Mouse (Mus musculus) liver, embryonic 12.5 days (tissue): Measurements from ENCODE around the gene Magi1. TPM values are rescaled to one million over a fixed set of nuclear protein-coding genes. Genes with fewer than 3 reads are reported as not detected.
A peak's percentile ranks its signal among the peaks of the same experiment; 100 is the strongest.

ENCODE experiments used
- ATAC-seq: fragments of 200-750 bp; cut with Nextera tagmentation; 2 replicates; pipeline ENCODE4 v1.8.0; 2017; ENCODE audit warnings: moderate number of reproducible peaks, mild to moderate bottlenecking, moderate library complexity
- H3K27ac ChIP-seq: fragments of 300-500 bp; sonication (generic); 2 replicates; pipeline ENCODE4 v1.5.1; 2016; ENCODE audit warnings: mild to moderate bottlenecking
- H3K27me3 ChIP-seq: fragments of 300-500 bp; sonication (generic); replicated peaks from 2 replicates; pipeline ENCODE4 v1.6.1; 2016; ENCODE audit warnings: mild to moderate bottlenecking, moderate library complexity
- H3K36me3 ChIP-seq: fragments of 300-500 bp; sonication (generic); 2 replicates; pipeline ENCODE4 v1.6.1; 2016; ENCODE audit warnings: mild to moderate bottlenecking, moderate library complexity
- H3K4me1 ChIP-seq: fragments of 300-500 bp; sonication (generic); 2 replicates; pipeline ENCODE4 v1.6.1; 2016
- H3K4me2 ChIP-seq: fragments of 300-500 bp; sonication (generic); 2 replicates; pipeline ENCODE4 v1.6.1; 2016; ENCODE audit warnings: mild to moderate bottlenecking, moderate library complexity
- H3K4me3 ChIP-seq: fragments of 300-500 bp; sonication (generic); 2 replicates; pipeline ENCODE4 v1.5.1; 2016; ENCODE audit warnings: mild to moderate bottlenecking, moderate library complexity
- H3K9ac ChIP-seq: fragments of 300-500 bp; sonication (generic); 2 replicates; pipeline ENCODE4 v1.6.1; 2016; ENCODE audit warnings: mild to moderate bottlenecking, moderate library complexity
- H3K9me3 ChIP-seq: fragments of 300-500 bp; sonication (generic); replicated peaks from 2 replicates; pipeline ENCODE4 v1.6.1; 2016; ENCODE audit warnings: mild to moderate bottlenecking, moderate library complexity
- WGBS: fragments of 180-500 bp; shearing (Covaris S2); methylation state at CpG from one replicate; pipeline ENCODE4 v1.1.7; 2016; ENCODE audit not compliant: insufficient replicate concordance; 5-methylcytosine and 5-hydroxymethylcytosine counted together
- polyA plus RNA-seq: library from polyadenylated mRNA; unstranded; fragments of >200 nt; fragmentation: Nextera tagmentation; extraction: Ambion mirVana; gene quantifications from 2 replicates; pipeline ENCODE4 v1.2.1, GENCODE M21; 2016

Magi1 gene
- polyA plus RNA-seq, 1 experiment from 2014 or later = 2.5 TPM

- Histone ChIP-seq H3K4me1 (peaks cover 8% of the 10 kb centered on the region), H3K9ac (no peak overlapping the region), H3K27ac (no peak overlapping the region), H3K27me3 (peaks cover 4% of the 10 kb centered on the region; the same call in 1 of the 2 replicates), H3K36me3 (no peaks in the 10 kb centered on the region), H3K4me3 (no peak overlapping the region), H3K9me3 (no peaks in the 10 kb centered on the region), H3K4me2 (no peak overlapping the region)
- 65% methylated on average over 9 of the region's 9 CpGs for WGBS
- no peak for ATAC-seq
Measured at GRCm38 (mm10) chr6:94169581-94170194, 114.0 kb downstream of the Magi1 start.

GRCm38 (mm10) chr6:94165951-94166350 is 117.8 kb downstream of the Magi1 start:
- H3K4me1 ChIP-seq = peaks cover 20% of the 10 kb centered on the region

GRCm38 (mm10) chr6:94164753-94165536 is 118.8 kb downstream of the Magi1 start:
- H3K4me1 ChIP-seq = peaks cover 23% of the 10 kb centered on the region
- no peak overlapping the region for H3K9ac ChIP-seq
- no peak overlapping the region for H3K4me2 ChIP-seq
- H3K4me3 ChIP-seq = no peak overlapping the region
- no peak overlapping the region for H3K27ac ChIP-seq
- WGBS = 58% methylated on average over 9 of the region's 9 CpGs
- no peaks in the 10 kb centered on the region for H3K36me3 ChIP-seq
- no peaks in the 10 kb centered on the region for H3K9me3 ChIP-seq
- H3K27me3 ChIP-seq = peaks cover 14% of the 10 kb centered on the region; the same call in 1 of the 2 replicates
- no peak for ATAC-seq

More at GRCm38 (mm10) chr6:94165951-94166350, 117.8 kb downstream of the Magi1 start:
- no peaks in the 10 kb centered on the region for H3K36me3 ChIP-seq
- no peaks in the 10 kb centered on the region for H3K9me3 ChIP-seq
- no peak overlapping the region for H3K4me3 ChIP-seq
- H3K9ac ChIP-seq = no peak overlapping the region
- no peak overlapping the region for H3K4me2 ChIP-seq
- H3K27me3 ChIP-seq = peaks cover 14% of the 10 kb centered on the region; the same call in 1 of the 2 replicates
- 60% methylated on average over 1 of the region's 1 CpGs for WGBS
- ATAC-seq = no peak
- H3K27ac ChIP-seq = no peak overlapping the region

- Histone ChIP-seq H3K27ac (peak overlapping the region; percentile 18; the same call in 1 of the 2 replicates), H3K4me2 (peak overlapping the region; percentile 32), H3K36me3 (no peaks in the 10 kb centered on the region), H3K9me3 (no peaks in the 10 kb centered on the region), H3K4me1 (peaks cover 34% of the 10 kb centered on the region), H3K9ac (no peak overlapping the region), H3K4me3 (no peak overlapping the region), H3K27me3 (peaks cover 14% of the 10 kb centered on the region; the same call in 1 of the 2 replicates)
- whole genome bisulfite sequencing = 36% methylated on average over 9 of the region's 9 CpGs
- ATAC-seq = no peak
Measured at GRCm38 (mm10) chr6:94163325-94163995, 120.3 kb downstream of the Magi1 start.

GRCm38 (mm10) chr6:94162918-94163317 is 120.8 kb downstream of the Magi1 start:
- H3K4me1 ChIP-seq = peaks cover 39% of the 10 kb centered on the region
- peaks cover 14% of the 10 kb centered on the region; the same call in 1 of the 2 replicates for H3K27me3 ChIP-seq
- H3K4me3 ChIP-seq = no peak overlapping the region
- ATAC-seq = no peak
- H3K9ac ChIP-seq = no peak overlapping the region
- H3K36me3 ChIP-seq = no peaks in the 10 kb centered on the region
- H3K9me3 ChIP-seq = no peaks in the 10 kb centered on the region
- no peak overlapping the region; the same call in 1 of the 2 replicates for H3K27ac ChIP-seq
- WGBS = 30% methylated on average over 8 of the region's 8 CpGs
- H3K4me2 ChIP-seq = peak overlapping the region; percentile 32

GRCm38 (mm10) chr6:94159256-94159655 is 124.5 kb downstream of the Magi1 start:
- H3K9ac ChIP-seq = no peak overlapping the region
- ATAC-seq = no peak
- no peaks in the 10 kb centered on the region for H3K36me3 ChIP-seq
- H3K27ac ChIP-seq = no peak overlapping the region
- H3K4me2 ChIP-seq = no peak overlapping the region
- peaks cover 8% of the 10 kb centered on the region; the same call in 1 of the 2 replicates for H3K27me3 ChIP-seq
- WGBS = 24% methylated on average over 2 of the region's 2 CpGs
- H3K4me3 ChIP-seq = no peak overlapping the region
- H3K4me1 ChIP-seq = peaks cover 35% of the 10 kb centered on the region
- H3K9me3 ChIP-seq = no peaks in the 10 kb centered on the region

- Histone ChIP-seq H3K36me3 (no peaks in the 10 kb centered on the region), H3K9me3 (no peaks in the 10 kb centered on the region), H3K4me1 (peaks cover 32% of the 10 kb centered on the region), H3K4me2 (no peak overlapping the region), H3K9ac (no peak overlapping the region), H3K27me3 (peaks cover 8% of the 10 kb centered on the region; the same call in 1 of the 2 replicates), H3K4me3 (no peak overlapping the region), H3K27ac (no peak overlapping the region)
- WGBS = 75% methylated on average over 3 of the region's 3 CpGs
- no peak for ATAC-seq
Measured at GRCm38 (mm10) chr6:94158119-94158848, 125.4 kb downstream of the Magi1 start.

- no peak for ATAC-seq
- no peak overlapping the region for H3K4me3 ChIP-seq
- H3K36me3 ChIP-seq = no peaks in the 10 kb centered on the region
- H3K4me1 ChIP-seq = peaks cover 27% of the 10 kb centered on the region
- H3K27me3 ChIP-seq = no peaks in the 10 kb centered on the region
- H3K9me3 ChIP-seq = no peaks in the 10 kb centered on the region
- 65% methylated on average over 4 of the region's 4 CpGs for WGBS
- H3K9ac ChIP-seq = no peak overlapping the region
- no peak overlapping the region for H3K27ac ChIP-seq
- no peak overlapping the region for H3K4me2 ChIP-seq
Measured at GRCm38 (mm10) chr6:94155996-94156395, 127.7 kb downstream of the Magi1 start.

- Histone ChIP-seq H3K9ac (no peak overlapping the region), H3K4me3 (no peak overlapping the region), H3K27me3 (no peaks in the 10 kb centered on the region), H3K4me2 (no peak overlapping the region), H3K4me1 (peaks cover 28% of the 10 kb centered on the region), H3K9me3 (no peaks in the 10 kb centered on the region), H3K36me3 (no peaks in the 10 kb centered on the region), H3K27ac (no peak overlapping the region)
- ATAC-seq = no peak
- 56% methylated on average over 3 of the region's 3 CpGs for WGBS
Measured at GRCm38 (mm10) chr6:94154854-94155601, 128.7 kb downstream of the Magi1 start.

GRCm38 (mm10) chr6:94152881-94153280 is 130.8 kb downstream of the Magi1 start:
- ATAC-seq = no peak
- Histone ChIP-seq H3K4me2 (no peak overlapping the region), H3K9ac (no peak overlapping the region), H3K36me3 (no peaks in the 10 kb centered on the region), H3K4me1 (peaks cover 16% of the 10 kb centered on the region; the same call in 1 of the 2 replicates), H3K27me3 (no peaks in the 10 kb centered on the region), H3K27ac (no peak overlapping the region), H3K4me3 (no peak overlapping the region), H3K9me3 (no peaks in the 10 kb centered on the region)
- WGBS = 70% methylated on average over 9 of the region's 9 CpGs

- no peak overlapping the region for H3K4me3 ChIP-seq
- peaks cover 15% of the 10 kb centered on the region; the same call in 1 of the 2 replicates for H3K4me1 ChIP-seq
- H3K36me3 ChIP-seq = no peaks in the 10 kb centered on the region
- no peaks in the 10 kb centered on the region for H3K9me3 ChIP-seq
- no peak overlapping the region for H3K27ac ChIP-seq
- no peak overlapping the region for H3K9ac ChIP-seq
- H3K27me3 ChIP-seq = no peaks in the 10 kb centered on the region
- 29% methylated on average over 4 of the region's 4 CpGs for WGBS
- H3K4me2 ChIP-seq = no peak overlapping the region
- ATAC-seq = no peak
Measured at GRCm38 (mm10) chr6:94150876-94151275, 132.8 kb downstream of the Magi1 start.
